Mouse (Mus musculus) myocyte (in vitro differentiated cells): ENCODE measurements around the gene Tiam2. TPM values are rescaled to one million over a fixed set of nuclear protein-coding genes. Genes with fewer than 3 reads are reported as not detected.

Experiments used
- H3K27me3 ChIP-seq: one replicate; pipeline ENCODE4 v1.6.1; 2011; ENCODE audit not compliant: control insufficient read depth, insufficient read depth, insufficient read length
- H3K36me3 ChIP-seq: one replicate; pipeline ENCODE4 v1.6.1; 2011; ENCODE audit not compliant: control insufficient read depth, insufficient read depth
- H3K4me2 ChIP-seq: one replicate; pipeline ENCODE4 v1.6.1; 2011; ENCODE audit warnings: low read depth, control low read depth
- H3K4me3 ChIP-seq: one replicate; pipeline ENCODE4 v1.5.1; 2011; ENCODE audit warnings: mild to moderate bottlenecking, control low read depth, moderate library complexity
- H3K79me2 ChIP-seq: one replicate; pipeline ENCODE4 v1.6.1; 2011; ENCODE audit not compliant: control insufficient read depth, insufficient read depth
- H3ac ChIP-seq: one replicate; pipeline ENCODE4 v1.6.1; 2011; ENCODE audit not compliant: control insufficient read depth, insufficient read length
- CEBPB ChIP-seq: IDR thresholded peaks from 2 replicates; pipeline ENCODE4 v1.6.1; 2011; ENCODE audit warnings: mild to moderate bottlenecking, moderate library complexity; ENCODE audit not compliant: poor library complexity, insufficient read depth, severe bottlenecking
- E2F4 ChIP-seq: IDR thresholded peaks from one replicate; pipeline ENCODE4 v1.6.1; 2011; ENCODE audit warnings: mild to moderate bottlenecking, control low read depth, moderate library complexity; ENCODE audit not compliant: insufficient read depth
- MAX ChIP-seq: IDR thresholded peaks from one replicate; pipeline ENCODE4 v1.6.1; 2011; ENCODE audit warnings: low read depth, mild to moderate bottlenecking, control low read depth
- MYOD1 ChIP-seq, 3 experiments: IDR thresholded peaks; one replicate each; pipeline ENCODE4 v1.6.1; 2011; ENCODE audit warnings: control low read depth in 2 of 3, low read depth in 2 of 3, mild to moderate bottlenecking in 2 of 3, moderate library complexity in 1 of 3; ENCODE audit not compliant: insufficient read length in 2 of 3, control insufficient read depth in 1 of 3
- MYOG ChIP-seq, 3 experiments: IDR thresholded peaks; one replicate each; pipeline ENCODE4 v1.6.1; 2011; ENCODE audit warnings: control low read depth in 2 of 3, low read depth in 2 of 3, mild to moderate bottlenecking in 2 of 3; ENCODE audit not compliant: insufficient read length in 2 of 3, control insufficient read depth in 1 of 3, insufficient read depth in 1 of 3
- POLR2A ChIP-seq: IDR thresholded peaks from one replicate; pipeline ENCODE4 v1.6.1; 2011; ENCODE audit warnings: low read depth, mild to moderate bottlenecking, control low read depth, moderate library complexity; ENCODE audit not compliant: insufficient read length
- POLR2AphosphoS2 ChIP-seq: IDR thresholded peaks from one replicate; pipeline ENCODE4 v1.6.1; 2011; ENCODE audit warnings: low read depth, control low read depth; ENCODE audit not compliant: insufficient read length
- REST ChIP-seq: IDR thresholded peaks from one replicate; pipeline ENCODE4 v1.6.1; 2011; ENCODE audit warnings: mild to moderate bottlenecking, control low read depth, moderate library complexity; ENCODE audit not compliant: insufficient read depth, insufficient read length
- SRF ChIP-seq: IDR thresholded peaks from one replicate; pipeline ENCODE4 v1.6.1; 2011; ENCODE audit warnings: low read depth; ENCODE audit not compliant: control insufficient read depth, insufficient read length
- TCF12 ChIP-seq: IDR thresholded peaks from one replicate; pipeline ENCODE4 v1.6.1; 2011; ENCODE audit warnings: mild to moderate bottlenecking, control low read depth; ENCODE audit not compliant: poor library complexity, insufficient read depth, severe bottlenecking
- TCF3 ChIP-seq: IDR thresholded peaks from one replicate; pipeline ENCODE4 v1.6.1; 2011; ENCODE audit warnings: low read depth, control low read depth; ENCODE audit not compliant: insufficient read length
- USF1 ChIP-seq: IDR thresholded peaks from one replicate; pipeline ENCODE4 v1.6.1; 2011; ENCODE audit warnings: low read depth, mild to moderate bottlenecking, control low read depth, moderate library complexity
- polyA plus RNA-seq: library from polyadenylated mRNA; unstranded; fragments of >200 nt; fragmentation: generic; extraction: Trizol; gene quantifications from one replicate; pipeline ENCODE4 v1.2.1, GENCODE M21; 2012; ENCODE audit warnings: missing spikeins

The Tiam2 gene
- polyA plus RNA-seq, 1 experiment = 7.8 TPM

GRCm38 (mm10) chr17:3531641-3532040, 205.3 kb downstream of the Tiam2 start:
- Histone ChIP-seq H3ac (no peak overlapping the region), H3K4me2 (no peak overlapping the region), H3K4me3 (no peak overlapping the region), H3K36me3 (no peaks in the 10 kb centered on the region), H3K79me2 (no peaks in the 10 kb centered on the region), H3K27me3 (no peaks in the 10 kb centered on the region)
- TF ChIP-seq USF1 (no peak), MYOD1 (IDR thresholded peaks at IDR 0.05; ENCODE audit: control insufficient read depth in 1 of 3, insufficient read length in 2 of 3, low read depth in 2 of 3) (no peak), TCF12 (no peak), MAX (no peak), E2F4 (no peak), CEBPB (no peak), TCF3 (no peak)

GRCm38 (mm10) chr17:3532254-3532653, 205.9 kb downstream of the Tiam2 start, which contains the start of gene Cldn20:
Cldn20 (plus strand) TSS chr17:3532554.
- H3ac ChIP-seq = no peak within 1 kb of the TSS
- no peak for TF ChIP-seq POLR2A
- no peaks in the 10 kb centered on the region for H3K79me2 ChIP-seq
- no peaks in the 10 kb centered on the region for H3K36me3 ChIP-seq
- H3K4me2 ChIP-seq = no peak within 1 kb of the TSS
- no peaks in the 10 kb centered on the region for H3K27me3 ChIP-seq
- no peak within 1 kb of the TSS for H3K4me3 ChIP-seq

- Histone ChIP-seq H3K27me3 (no peaks in the 10 kb centered on the region), H3ac (no peak overlapping the region), H3K4me2 (no peak overlapping the region), H3K4me3 (no peak overlapping the region), H3K79me2 (no peaks in the 10 kb centered on the region), H3K36me3 (no peaks in the 10 kb centered on the region)
- TF ChIP-seq TCF12 (no peak), REST (no peak), MAX (no peak), MYOD1 (IDR thresholded peaks at IDR 0.05; ENCODE audit: control insufficient read depth in 1 of 3, insufficient read length in 2 of 3, low read depth in 2 of 3) (no peak), USF1 (no peak), POLR2A (no peak), TCF3 (no peak), E2F4 (no peak), MYOG (IDR thresholded peaks at IDR 0.05; ENCODE audit: control insufficient read depth in 1 of 3, insufficient read depth in 1 of 3, insufficient read length in 2 of 3, low read depth in 2 of 3) (no peak), SRF (no peak), POLR2AphosphoS2 (no peak), CEBPB (no peak)
Measured at GRCm38 (mm10) chr17:3533425-3533824, 207.1 kb downstream of the Tiam2 start.

- TF ChIP-seq REST (no peak), CEBPB (no peak), MAX (no peak), TCF3 (no peak), POLR2AphosphoS2 (no peak), TCF12 (no peak), E2F4 (no peak), SRF (no peak), USF1 (no peak)
- Histone ChIP-seq H3K4me3 (no peak overlapping the region), H3K27me3 (no peaks in the 10 kb centered on the region), H3K36me3 (peaks cover 12% of the 10 kb centered on the region), H3K4me2 (no peak overlapping the region), H3ac (no peak overlapping the region), H3K79me2 (no peaks in the 10 kb centered on the region)
Measured at GRCm38 (mm10) chr17:3540304-3540703, 213.9 kb downstream of the Tiam2 start.

- H3ac ChIP-seq = no peak overlapping the region
- TF ChIP-seq SRF (no peak), MYOG (IDR thresholded peaks at IDR 0.05; ENCODE audit: control insufficient read depth in 1 of 3, insufficient read depth in 1 of 3, insufficient read length in 2 of 3, low read depth in 2 of 3) (no peak), TCF12 (no peak), MYOD1 (IDR thresholded peaks at IDR 0.05; ENCODE audit: control insufficient read depth in 1 of 3, insufficient read length in 2 of 3, low read depth in 2 of 3) (no peak), REST (no peak), CEBPB (no peak), USF1 (no peak), E2F4 (no peak), POLR2AphosphoS2 (no peak), TCF3 (no peak), POLR2A (no peak), MAX (no peak)
- H3K36me3 ChIP-seq = peaks cover 12% of the 10 kb centered on the region
- no peaks in the 10 kb centered on the region for H3K27me3 ChIP-seq
- no peak overlapping the region for H3K4me3 ChIP-seq
- H3K79me2 ChIP-seq = no peaks in the 10 kb centered on the region
- no peak overlapping the region for H3K4me2 ChIP-seq
Measured at GRCm38 (mm10) chr17:3541033-3541432, 214.7 kb downstream of the Tiam2 start.
